Mouse (Mus musculus) brain, embryonic 14.5 days (tissue): ENCODE measurements around the gene Luzp1.

Experiments
- CTCF ChIP-seq: fragments of 200-500 bp; IDR thresholded peaks from 2 replicates; pipeline ENCODE4 v1.5.1; 2012; ENCODE audit warnings: inconsistent platforms, mild to moderate bottlenecking, moderate library complexity, borderline replicate concordance; ENCODE audit not compliant: insufficient read depth, insufficient read length; ENCODE audit errors: extremely low read depth
- POLR2A ChIP-seq: fragments of 200-500 bp; IDR thresholded peaks from 2 replicates; pipeline ENCODE4 v1.6.1; 2012; ENCODE audit warnings: mild to moderate bottlenecking, inconsistent platforms, borderline replicate concordance; ENCODE audit not compliant: poor library complexity, insufficient read depth, insufficient read length, severe bottlenecking; ENCODE audit errors: extremely low read depth

GRCm38 (mm10) chr4:136568629-136569028 is 99.1 kb downstream of the Luzp1 start:
- TF ChIP-seq CTCF, result peak; percentile 37; the same call in 1 of the 2 replicates
- TF ChIP-seq POLR2A, result no peak
